Mouse (Mus musculus): ENCODE data around the gene Trim59. TPM values are rescaled to one million over a fixed set of nuclear protein-coding genes. Genes with fewer than 3 reads are reported as not detected.
A peak's percentile ranks its signal among the peaks of the same experiment; 100 is the strongest.

The Trim59 gene
- polyA plus RNA-seq, 1 experiment from 2014 or later, result 57.5 TPM

- Histone ChIP-seq H3K27me3 (ENCODE audit: control insufficient read depth, insufficient read depth, low read length) (no peaks in the 10 kb centered on the region), H3K9me3 (ENCODE audit: control insufficient read depth, low read length) (no peaks in the 10 kb centered on the region), H3K36me3 (ENCODE audit: control insufficient read depth, insufficient read depth, low read length) (peaks cover 4% of the 10 kb centered on the region), H3K4me3 (replicated peaks; ENCODE audit: low read depth, low read length) (no peak overlapping the region), H3K4me1 (ENCODE audit: control insufficient read depth, insufficient read depth, low read length) (no peaks in the 10 kb centered on the region), H3K4me2 (ENCODE audit: low read length) (no peak overlapping the region), H3K27ac (replicated peaks; ENCODE audit: low read depth, low read length) (no peak overlapping the region), H3K9ac (replicated peaks; ENCODE audit: low read length) (no peak overlapping the region)
- DNase-seq (no peak), ATAC-seq (ENCODE audit: low FRiP score, low TSS enrichment) (no peak)
- 90% methylated on average over 2 of the region's 2 CpGs for WGBS
These were observed 58.0 kb downstream of the Trim59 start for GRCm38 (mm10) chr3:68986550-68986949.

MicroRNAs encoded within 50 kb of the gene (microRNA counts, 519-probe panel; counts per million panel counts)
- 6,992 counts per million, percentile 89 among the panel's probes with 10 or more counts for microRNA mmu-miR-15b

Small RNA genes within 50 kb of the gene (microRNA-seq; reads per million reads assigned to microRNA genes)
- gene Mir15b, result 1,768 reads per million, percentile 85 among the genes with 10 or more reads in this experiment
- gene Mir16-2, result 823 reads per million, percentile 80 among the genes with 10 or more reads in this experiment

Other genes starting within 250 kb of the Trim59 start
- gene 1110032F04Rik, start 175.2 kb downstream of the Trim59 start, polyA plus RNA-seq (2014; fragmentation: Nextera tagmentation; extraction: Ambion mirVana), result 4.4 and 5.3 TPM in 2 replicates
- gene Ift80, start 40.2 kb downstream of the Trim59 start, polyA plus RNA-seq (2014; fragmentation: Nextera tagmentation; extraction: Ambion mirVana), result 5.6 and 11.2 TPM in 2 replicates
- 32.9 and 47.8 TPM in 2 replicates for gene Smc4, start 40.0 kb downstream of the Trim59 start, polyA plus RNA-seq (2014; fragmentation: Nextera tagmentation; extraction: Ambion mirVana)
- 33.2 and 45.5 TPM in 2 replicates for gene Kpna4, start 82.4 kb upstream of the Trim59 start, polyA plus RNA-seq (2014; fragmentation: Nextera tagmentation; extraction: Ambion mirVana)
- not detected in 2 replicates for gene Arl14, start 177.7 kb upstream of the Trim59 start, polyA plus RNA-seq (2014; fragmentation: Nextera tagmentation; extraction: Ambion mirVana)

Measured in midbrain, embryonic 14.5 days (tissue).